Mouse (Mus musculus) cerebellum, adult 2 months (tissue): ENCODE data around the gene Spata13.

Experiments
- CTCF ChIP-seq: fragments of 200-500 bp; IDR thresholded peaks from 2 replicates; pipeline ENCODE4 v1.5.1; 2011; ENCODE audit warnings: low read depth, mild to moderate bottlenecking, control low read depth, low read length, moderate library complexity, borderline replicate concordance; ENCODE audit not compliant: insufficient read depth
- POLR2A ChIP-seq: fragments of 200-500 bp; IDR thresholded peaks from 2 replicates; pipeline ENCODE4 v1.6.1; 2011; ENCODE audit warnings: low read length, control low read depth, borderline replicate concordance; ENCODE audit not compliant: insufficient read depth

DNA sequence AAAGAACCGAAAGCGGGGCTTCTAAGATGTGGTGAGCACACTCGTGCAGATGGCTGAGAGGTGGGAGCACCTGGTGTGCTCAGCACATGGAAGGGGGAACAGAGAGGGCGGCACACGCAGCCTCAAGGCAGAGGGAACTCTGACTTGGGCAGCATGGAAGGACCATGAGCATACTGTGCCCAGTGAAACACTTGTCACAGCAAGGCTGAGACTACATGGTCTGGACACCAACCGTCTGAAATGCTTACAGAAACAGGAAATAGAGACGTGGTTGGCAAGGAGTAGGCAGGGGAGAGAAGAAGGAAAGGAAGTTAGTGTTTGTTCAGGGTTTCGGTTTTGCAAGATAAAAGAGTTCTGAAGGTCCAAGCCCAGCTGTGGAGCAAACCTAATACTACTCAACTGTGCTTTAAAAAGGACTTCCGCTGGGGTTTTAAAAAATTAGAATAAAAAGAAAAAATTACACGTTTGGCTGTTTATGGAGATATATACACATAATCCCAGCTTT is 104.7 kb downstream of the Spata13 start:
- TF ChIP-seq CTCF (no peak), POLR2A (no peak)
